Mouse (Mus musculus): ENCODE measurements around the gene Mrpl18. TPM values are rescaled to one million over a fixed set of nuclear protein-coding genes. Genes with fewer than 3 reads are reported as not detected.

Gene Mrpl18
- total and polyA plus RNA-seq, 3 experiments = 202 to 257 TPM; not detected in 1

DNA sequence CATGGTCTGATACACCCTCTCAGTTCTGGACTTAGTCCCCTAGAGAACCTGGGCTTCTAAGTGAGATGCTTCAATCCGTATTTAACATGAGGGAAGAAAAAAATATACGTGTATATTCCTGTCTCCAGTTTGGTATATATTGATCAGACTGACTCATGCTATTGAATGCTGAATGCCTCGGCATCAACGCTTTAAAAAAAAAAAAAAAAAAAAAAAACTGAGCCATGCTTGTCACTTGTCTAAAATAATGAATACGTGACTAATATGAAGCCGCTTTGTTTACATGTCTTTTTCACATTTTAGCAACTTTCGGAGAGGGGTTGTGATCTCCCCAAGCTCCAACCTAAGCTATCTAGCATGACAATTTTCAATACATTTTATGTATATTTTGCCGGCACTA, 5.8 kb downstream of the Mrpl18 start:
- H3K27me3 ChIP-seq (ENCODE audit: control insufficient read depth in 1 of 2, insufficient read depth in 2 of 2, low read length in 2 of 2) = no peaks in the 10 kb centered on the region
- no peak overlapping the region for H3K27ac ChIP-seq (ENCODE audit: control insufficient read depth, low read depth, low read length)
- DNase-seq (ENCODE audit: low read depth, low spot score) = no peak
- H3K9me3 ChIP-seq (replicated peaks; ENCODE audit: insufficient read depth, low read length) = no peaks in the 10 kb centered on the region
- H3K79me2 ChIP-seq (ENCODE audit: control insufficient read depth, insufficient read depth, low read length, poor library complexity) = peaks cover 14% of the 10 kb centered on the region
- H3K4me1 ChIP-seq (ENCODE audit: control insufficient read depth in 1 of 2, insufficient read depth in 2 of 2, low read length in 2 of 2) = 0 out of 4 replicates have a peak, but pooled peaks cover 0 to 3% of the 10 kb centered on the region in 2 experiments
- no peak overlapping the region for H3K4me3 ChIP-seq (ENCODE audit: control insufficient read depth in 1 of 2, insufficient read depth in 1 of 2, low read depth in 2 of 2, low read length in 2 of 2)
- no peak overlapping the region for H3K9ac ChIP-seq (ENCODE audit: control insufficient read depth, low read depth, low read length, poor library complexity, severe bottlenecking)
- peak; percentile 37 for TF ChIP-seq POLR2AphosphoS2 (IDR thresholded peaks at IDR 0.05; ENCODE audit: low read length)
- TF ChIP-seq TBP (IDR thresholded peaks at IDR 0.05; ENCODE audit: low read depth, low read length) = no peak
- peak; percentile 58; the same call in 1 of the 2 replicates for TF ChIP-seq ZNF384 (IDR thresholded peaks at IDR 0.05; ENCODE audit: low read depth, low read length)
- TF ChIP-seq MEF2A (IDR thresholded peaks at IDR 0.05; ENCODE audit: extremely low read depth, insufficient replicate concordance, low read depth, low read length, poor library complexity, severe bottlenecking) = no peak
- no peak for TF ChIP-seq RCOR1 (IDR thresholded peaks at IDR 0.05; ENCODE audit: low read depth, low read length)
- peaks cover 5 to 10% of the 10 kb centered on the region in 2 experiments; a peak in 3 of 4 replicates for H3K36me3 ChIP-seq (ENCODE audit: control insufficient read depth in 1 of 2, insufficient read depth in 2 of 2, low read length in 2 of 2)

DNA sequence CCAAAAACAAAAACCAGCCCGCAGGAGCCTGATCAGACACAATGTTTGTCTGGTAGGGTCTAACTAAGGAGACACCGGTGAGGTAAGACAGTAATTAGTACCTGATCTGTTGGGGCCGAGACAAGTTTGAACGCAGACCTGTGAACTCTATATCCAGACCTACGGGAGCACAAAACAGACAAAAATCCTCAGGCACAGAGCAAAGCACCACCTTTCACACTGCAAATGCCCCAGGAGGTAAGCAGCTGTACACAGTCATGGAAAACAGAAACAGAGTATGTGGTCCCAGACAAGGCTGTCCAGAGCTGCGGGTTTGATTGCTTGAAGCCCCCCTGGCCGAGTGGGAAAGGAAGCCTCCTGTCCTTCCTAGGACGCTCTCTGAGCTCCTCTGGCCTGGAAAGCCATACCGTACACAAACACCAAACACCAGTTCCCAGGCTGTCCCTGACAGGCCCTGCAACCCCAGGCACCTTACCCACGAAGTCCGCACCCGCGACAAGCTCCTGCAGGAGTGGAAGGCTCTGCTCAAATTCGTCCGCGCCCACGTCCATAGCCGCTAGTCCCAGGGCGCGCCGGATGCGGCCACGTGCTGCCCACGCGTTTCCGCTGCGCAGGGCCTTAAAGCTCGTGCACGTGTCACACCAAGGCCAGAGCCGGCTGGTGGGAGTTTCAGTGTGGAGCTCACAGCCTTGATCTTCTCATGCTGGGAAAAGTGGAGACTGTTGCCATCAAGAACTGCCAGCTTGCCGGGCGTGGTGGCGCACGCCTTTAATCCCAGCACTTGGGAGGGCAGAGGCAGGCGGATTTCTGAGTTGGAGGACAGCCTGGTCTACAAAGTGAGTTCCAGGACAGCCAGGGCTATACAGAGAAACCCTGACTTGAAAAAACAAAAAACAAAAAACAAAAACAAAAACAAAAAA, 6.5 kb downstream of the Mrpl18 start, which contains the start of gene Pnldc1:
TSS of gene Pnldc1 (minus strand) at position 870 of the 920 bp plus-strand sequence.
- 0 out of 4 replicates have a peak, but pooled peaks cover 0 to under 1% of the 10 kb centered on the region in 2 experiments for H3K4me1 ChIP-seq (ENCODE audit: control insufficient read depth in 1 of 2, insufficient read depth in 2 of 2, low read length in 2 of 2)
- peaks cover 5 to 6% of the 10 kb centered on the region in 2 experiments; a peak in 3 of 4 replicates for H3K36me3 ChIP-seq (ENCODE audit: control insufficient read depth in 1 of 2, insufficient read depth in 2 of 2, low read length in 2 of 2)
- no peak for DNase-seq (ENCODE audit: low read depth, low spot score)

DNA sequence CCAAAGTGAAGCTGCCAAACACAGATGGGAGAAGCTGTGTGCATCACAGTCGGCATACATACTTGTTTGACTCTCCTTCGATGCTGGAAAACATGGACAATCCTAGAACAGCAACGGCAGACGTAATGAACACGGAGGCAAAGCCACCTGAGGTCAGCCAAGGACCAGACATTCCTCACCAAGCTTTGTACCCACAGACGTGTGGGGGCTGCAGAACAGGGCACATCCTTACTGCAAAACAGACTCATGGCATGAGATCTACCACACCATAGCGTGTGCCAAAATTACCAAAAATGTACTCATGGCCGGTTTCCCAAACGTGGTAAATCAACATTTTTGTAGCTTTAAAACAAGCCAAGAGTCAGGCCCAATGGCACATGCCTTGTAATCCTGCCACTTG, 9.7 kb downstream of the Mrpl18 start:
- Histone ChIP-seq H3K36me3 (ENCODE audit: control insufficient read depth in 1 of 2, insufficient read depth in 2 of 2, low read length in 2 of 2) (no peaks in the 10 kb centered on the region), H3K27me3 (ENCODE audit: control insufficient read depth in 1 of 2, insufficient read depth in 2 of 2, low read length in 2 of 2) (no peaks in the 10 kb centered on the region), H3K9ac (ENCODE audit: control insufficient read depth, low read depth, low read length, poor library complexity, severe bottlenecking) (no peak overlapping the region), H3K27ac (ENCODE audit: control insufficient read depth, low read depth, low read length) (no peak overlapping the region), H3K9me3 (replicated peaks; ENCODE audit: insufficient read depth, low read length) (no peaks in the 10 kb centered on the region), H3K79me2 (ENCODE audit: control insufficient read depth, insufficient read depth, low read length, poor library complexity) (no peaks in the 10 kb centered on the region), H3K4me1 (ENCODE audit: control insufficient read depth in 1 of 2, insufficient read depth in 2 of 2, low read length in 2 of 2) (no peaks in the 10 kb centered on the region), H3K4me3 (ENCODE audit: control insufficient read depth in 1 of 2, insufficient read depth in 1 of 2, low read depth in 2 of 2, low read length in 2 of 2) (no peak overlapping the region)
- DNase-seq (ENCODE audit: low read depth, low spot score) = no peak
- TF ChIP-seq MAX (IDR thresholded peaks at IDR 0.05; ENCODE audit: low read length) (no peak), ZKSCAN1 (IDR thresholded peaks at IDR 0.05; ENCODE audit: low read depth, low read length) (no peak), CHD2 (IDR thresholded peaks at IDR 0.05; ENCODE audit: low read length) (no peak), ZMIZ1 (IDR thresholded peaks at IDR 0.05; ENCODE audit: low read depth, low read length) (no peak)

More for the DNA sequence above, 6.5 kb downstream of the Mrpl18 start, which contains the start of gene Pnldc1:
- peaks cover 7% of the 10 kb centered on the region for H3K79me2 ChIP-seq (ENCODE audit: control insufficient read depth, insufficient read depth, low read length, poor library complexity)
- no peak within 1 kb of the TSS for H3K9ac ChIP-seq (ENCODE audit: control insufficient read depth, low read depth, low read length, poor library complexity, severe bottlenecking)
- H3K4me3 ChIP-seq (ENCODE audit: control insufficient read depth in 1 of 2, insufficient read depth in 1 of 2, low read depth in 2 of 2, low read length in 2 of 2) = no peak within 1 kb of the TSS
- no peaks in the 10 kb centered on the region for H3K9me3 ChIP-seq (replicated peaks; ENCODE audit: insufficient read depth, low read length)
- TF ChIP-seq POLR2AphosphoS2 (IDR thresholded peaks at IDR 0.05; ENCODE audit: low read length) = 0 out of 2 replicates have a peak, but pooled peaks have one; percentile 8
- TF ChIP-seq NRF1 (IDR thresholded peaks at IDR 0.05; ENCODE audit: insufficient read depth, low read depth, low read length, poor library complexity, severe bottlenecking) = no peak
- no peak within 1 kb of the TSS for H3K27ac ChIP-seq (ENCODE audit: control insufficient read depth, low read depth, low read length)
- H3K27me3 ChIP-seq (ENCODE audit: control insufficient read depth in 1 of 2, insufficient read depth in 2 of 2, low read length in 2 of 2) = no peaks in the 10 kb centered on the region

Measured in MEL (cell line).